Mouse (Mus musculus) liver, embryonic 14.5 days (tissue): ENCODE results near the gene Pop7.

ENCODE experiments used
- CTCF ChIP-seq: IDR thresholded peaks from 2 replicates; pipeline ENCODE4 v1.5.1; 2016; ENCODE audit warnings: antibody characterized with exemption, low read depth, control low read depth
- EP300 ChIP-seq: IDR thresholded peaks from 2 replicates; pipeline ENCODE4 v1.6.1; 2016; ENCODE audit warnings: antibody characterized with exemption, low read depth

GRCm38 (mm10) chr5:137535318-137535717 lies 33.0 kb upstream of the Pop7 start:
- TF ChIP-seq EP300, result no peak
- no peak for TF ChIP-seq CTCF
